ENCODE assay signal across 11 mouse cellular contexts in genomic region chr15:31673038-31673437, GRCm38 (mm10).
A peak's percentile ranks its signal among the peaks of the same experiment; 100 is the strongest.
DNase-seq lines count a peak whose midpoint lies in the region; ATAC-seq and TF ChIP-seq lines count a peak whose summit lies in the region.
"Had no signal": no experiment of that assay in that cellular context is flagged by ENCODE, and none has a peak within 500 bp of the region (broad histone marks: within the 10 kb centered on the region; RNA-seq: fewer than 3 reads in every experiment).

No protein-coding gene starts in this region.

- no peaks in the 10 kb centered on the region for H3K27me3 ChIP-seq in lung, embryonic 16.5 days (ENCODE audit: control insufficient read depth, insufficient read depth, low read depth, low read length)
- H3K27me3 ChIP-seq: embryonic facial prominence, embryonic 13.5 days; midbrain, embryonic 12.5 days; stomach, embryonic 15.5 days had no signal

- 43% methylated on average over 5 of the region's 5 CpGs for WGBS in lung, embryonic 16.5 days

- H3K4me2 ChIP-seq in lung, embryonic 16.5 days (ENCODE audit: low read depth, low read length): no peak overlapping the region
- H3K4me2 ChIP-seq: embryonic facial prominence, embryonic 13.5 days; midbrain, embryonic 12.5 days; stomach, embryonic 15.5 days had no signal

- intact Hi-C loops in gastrocnemius, adult 2 months (cut with DNase I): loop anchor here (10.0 kb wide), 1 partner anchor 112 kb away; no protein-coding TSS in a partner anchor
- intact Hi-C loops in gastrocnemius, postnatal 36 days (cut with DNase I): loop anchor here (10.0 kb wide), 1 partner anchor 762 kb away; no protein-coding TSS in a partner anchor
- intact Hi-C loops in heart, postnatal 36 days (cut with DNase I): loop anchor here (10.0 kb wide), 2 partner anchors 332 to 1052 kb away; no protein-coding TSS in a partner anchor

- H3K27ac ChIP-seq in gastrocnemius, adult 2 months: no peak overlapping the region
- no peak overlapping the region for H3K27ac ChIP-seq in lung, embryonic 16.5 days (ENCODE audit: low read length)
- H3K27ac ChIP-seq: embryonic facial prominence, embryonic 13.5 days; midbrain, embryonic 12.5 days; stomach, embryonic 15.5 days had no signal

- TF ChIP-seq CTCF in gastrocnemius, adult 2 months (IDR thresholded peaks at IDR 0.05): peak; percentile 51

- no peak overlapping the region for H3K4me3 ChIP-seq in gastrocnemius, adult 2 months
- no peak overlapping the region for H3K4me3 ChIP-seq in lung, embryonic 16.5 days (ENCODE audit: low read length)
- H3K4me3 ChIP-seq: embryonic facial prominence, embryonic 13.5 days; midbrain, embryonic 12.5 days; stomach, embryonic 15.5 days had no signal

- H3K9me3 ChIP-seq in lung, embryonic 16.5 days (ENCODE audit: control insufficient read depth, low read length): no peaks in the 10 kb centered on the region
- H3K9me3 ChIP-seq: embryonic facial prominence, embryonic 13.5 days; midbrain, embryonic 12.5 days; stomach, embryonic 15.5 days had no signal

- no peak for DNase-seq in gastrocnemius, adult 2 months
- DNase-seq in gastrocnemius, postnatal 36 days: no peak
- no peak for DNase-seq in lung, adult 18-20 months
- DNase-seq in embryo, embryonic 10 days (ENCODE audit: low spot score): peak; percentile 51
- peak; percentile 14 for DNase-seq in retina, postnatal 1 day
- DNase-seq in urinary bladder, adult 18-20 months (ENCODE audit: low spot score in 2 of 2): no peak
- DNase-seq in heart, postnatal 36 days: no peak

- no peak overlapping the region for H3K9ac ChIP-seq in lung, embryonic 16.5 days (ENCODE audit: low read length)
- H3K9ac ChIP-seq: embryonic facial prominence, embryonic 13.5 days; midbrain, embryonic 12.5 days; stomach, embryonic 15.5 days had no signal

- H3K4me1 ChIP-seq in lung, embryonic 16.5 days (replicated peaks; ENCODE audit: control insufficient read depth, insufficient read depth, low read length): 0 out of 2 replicates have a peak, but pooled peaks cover 3% of the 10 kb centered on the region
- H3K4me1 ChIP-seq: midbrain, embryonic 12.5 days; stomach, embryonic 15.5 days had no signal

- H3K36me3 ChIP-seq in lung, embryonic 16.5 days (ENCODE audit: control insufficient read depth, insufficient read depth, low read length): no peaks in the 10 kb centered on the region
- H3K36me3 ChIP-seq: embryonic facial prominence, embryonic 13.5 days; midbrain, embryonic 12.5 days; stomach, embryonic 15.5 days had no signal

- peak; percentile 64 for ATAC-seq in lung, embryonic 16.5 days (ENCODE audit: low read depth)

Comparison
In these comparisons a context has a peak if more than half of its experiments do, and no peak if none do; other contexts are left out.
1. DNase-seq: peak in embryo, embryonic 10 days (single experiment) and retina, postnatal 1 day (single experiment); none in gastrocnemius, adult 2 months (single experiment), gastrocnemius, postnatal 36 days (0 of 2), lung, adult 18-20 months (0 of 2), urinary bladder, adult 18-20 months (0 of 2) and heart, postnatal 36 days (0 of 2).